Mouse (Mus musculus): ENCODE measurements at regions not wholly inside any gene's neighbourhood (a gene's known extent, or its start where the extent isn't known, plus 50 kb on each side); places are given as distances from the start of the nearest gene placed in this dataset.

- Histone ChIP-seq H3K27me3 (ENCODE audit: control insufficient read depth, insufficient read depth, low read length) (no peaks in the 10 kb centered on the region), H3K27ac (replicated peaks; ENCODE audit: low read depth, low read length) (no peak overlapping the region), H3K4me3 (ENCODE audit: low read depth, low read length) (no peak overlapping the region), H3K4me1 (ENCODE audit: control insufficient read depth, insufficient read depth, low read length) (no peaks in the 10 kb centered on the region), H3K9ac (replicated peaks; ENCODE audit: low read length) (no peak overlapping the region), H3K9me3 (replicated peaks; ENCODE audit: control insufficient read depth, low read length) (no peaks in the 10 kb centered on the region), H3K4me2 (ENCODE audit: low read depth, low read length) (no peak overlapping the region), H3K36me3 (replicated peaks; ENCODE audit: control insufficient read depth, insufficient read depth, low read depth, low read length) (no peaks in the 10 kb centered on the region)
- WGBS, result 95% methylated on average over 4 of the region's 4 CpGs
- no peak for DNase-seq (ENCODE audit: low spot score)
- no peak for ATAC-seq (replicated peaks; ENCODE audit: insufficient number of reproducible peaks, low FRiP score, low TSS enrichment, low read depth)
Observed at GRCm38 (mm10) chr12:70541432-70541831, 88.5 kb downstream of the Tmx1 start.

GRCm38 (mm10) chr12:70543299-70543698 is 90.4 kb downstream of the Tmx1 start:
- no peaks in the 10 kb centered on the region for H3K9me3 ChIP-seq (replicated peaks; ENCODE audit: control insufficient read depth, low read length)
- no peak overlapping the region for H3K9ac ChIP-seq (replicated peaks; ENCODE audit: low read length)
- H3K27ac ChIP-seq (replicated peaks; ENCODE audit: low read depth, low read length), result no peak overlapping the region
- no peak for DNase-seq (ENCODE audit: low spot score)
- no peak for ATAC-seq (replicated peaks; ENCODE audit: insufficient number of reproducible peaks, low FRiP score, low TSS enrichment, low read depth)
- H3K36me3 ChIP-seq (replicated peaks; ENCODE audit: control insufficient read depth, insufficient read depth, low read depth, low read length), result no peaks in the 10 kb centered on the region
- no peaks in the 10 kb centered on the region for H3K4me1 ChIP-seq (ENCODE audit: control insufficient read depth, insufficient read depth, low read length)
- no peaks in the 10 kb centered on the region for H3K27me3 ChIP-seq (ENCODE audit: control insufficient read depth, insufficient read depth, low read length)
- no peak overlapping the region for H3K4me3 ChIP-seq (ENCODE audit: low read depth, low read length)
- 55% methylated on average over 5 of the region's 5 CpGs for WGBS
- no peak overlapping the region for H3K4me2 ChIP-seq (ENCODE audit: low read depth, low read length)

GRCm38 (mm10) chr12:70544326-70544725 is 91.4 kb downstream of the Tmx1 start:
- no peak overlapping the region for H3K27ac ChIP-seq (replicated peaks; ENCODE audit: low read depth, low read length)
- 30% methylated on average over 12 of the region's 12 CpGs for whole genome bisulfite sequencing
- no peaks in the 10 kb centered on the region for H3K36me3 ChIP-seq (replicated peaks; ENCODE audit: control insufficient read depth, insufficient read depth, low read depth, low read length)
- no peak overlapping the region for H3K4me3 ChIP-seq (ENCODE audit: low read depth, low read length)
- H3K9me3 ChIP-seq (replicated peaks; ENCODE audit: control insufficient read depth, low read length), result no peaks in the 10 kb centered on the region
- no peak overlapping the region for H3K9ac ChIP-seq (replicated peaks; ENCODE audit: low read length)
- H3K4me1 ChIP-seq (ENCODE audit: control insufficient read depth, insufficient read depth, low read length), result no peaks in the 10 kb centered on the region
- no peaks in the 10 kb centered on the region for H3K27me3 ChIP-seq (ENCODE audit: control insufficient read depth, insufficient read depth, low read length)
- ATAC-seq (replicated peaks; ENCODE audit: insufficient number of reproducible peaks, low FRiP score, low TSS enrichment, low read depth), result no peak
- no peak overlapping the region; the same call in 1 of the 2 replicates for H3K4me2 ChIP-seq (ENCODE audit: low read depth, low read length)
- DNase-seq (ENCODE audit: low spot score), result no peak

GRCm38 (mm10) chr12:70544850-70545510 is 92.1 kb downstream of the Tmx1 start:
- WGBS, result 62% methylated on average over 7 of the region's 7 CpGs
- Histone ChIP-seq H3K9ac (replicated peaks; ENCODE audit: low read length) (no peak overlapping the region), H3K4me1 (ENCODE audit: control insufficient read depth, insufficient read depth, low read length) (no peaks in the 10 kb centered on the region), H3K27me3 (ENCODE audit: control insufficient read depth, insufficient read depth, low read length) (no peaks in the 10 kb centered on the region), H3K4me2 (ENCODE audit: low read depth, low read length) (no peak overlapping the region), H3K27ac (replicated peaks; ENCODE audit: low read depth, low read length) (no peak overlapping the region), H3K9me3 (replicated peaks; ENCODE audit: control insufficient read depth, low read length) (no peaks in the 10 kb centered on the region), H3K36me3 (replicated peaks; ENCODE audit: control insufficient read depth, insufficient read depth, low read depth, low read length) (no peaks in the 10 kb centered on the region), H3K4me3 (ENCODE audit: low read depth, low read length) (no peak overlapping the region)
- no peak for ATAC-seq (replicated peaks; ENCODE audit: insufficient number of reproducible peaks, low FRiP score, low TSS enrichment, low read depth)
- DNase-seq (ENCODE audit: low spot score), result no peak

GRCm38 (mm10) chr12:70547199-70547598 is 94.3 kb downstream of the Tmx1 start:
- Histone ChIP-seq H3K4me1 (ENCODE audit: control insufficient read depth, insufficient read depth, low read length) (no peaks in the 10 kb centered on the region), H3K9me3 (replicated peaks; ENCODE audit: control insufficient read depth, low read length) (no peaks in the 10 kb centered on the region), H3K9ac (replicated peaks; ENCODE audit: low read length) (no peak overlapping the region), H3K4me2 (ENCODE audit: low read depth, low read length) (no peak overlapping the region), H3K36me3 (replicated peaks; ENCODE audit: control insufficient read depth, insufficient read depth, low read depth, low read length) (no peaks in the 10 kb centered on the region), H3K4me3 (ENCODE audit: low read depth, low read length) (no peak overlapping the region), H3K27me3 (ENCODE audit: control insufficient read depth, insufficient read depth, low read length) (no peaks in the 10 kb centered on the region), H3K27ac (replicated peaks; ENCODE audit: low read depth, low read length) (no peak overlapping the region)
- 38% methylated on average over 6 of the region's 6 CpGs for WGBS
- no peak for ATAC-seq (replicated peaks; ENCODE audit: insufficient number of reproducible peaks, low FRiP score, low TSS enrichment, low read depth)
- no peak for DNase-seq (ENCODE audit: low spot score)

- H3K4me3 ChIP-seq (ENCODE audit: low read depth, low read length), result no peak overlapping the region
- no peak overlapping the region for H3K4me2 ChIP-seq (ENCODE audit: low read depth, low read length)
- no peaks in the 10 kb centered on the region for H3K9me3 ChIP-seq (replicated peaks; ENCODE audit: control insufficient read depth, low read length)
- H3K4me1 ChIP-seq (ENCODE audit: control insufficient read depth, insufficient read depth, low read length), result no peaks in the 10 kb centered on the region
- no peak for ATAC-seq (replicated peaks; ENCODE audit: insufficient number of reproducible peaks, low FRiP score, low TSS enrichment, low read depth)
- WGBS, result 78% methylated on average over 9 of the region's 9 CpGs
- H3K9ac ChIP-seq (replicated peaks; ENCODE audit: low read length), result no peak overlapping the region
- DNase-seq (ENCODE audit: low spot score), result no peak
- H3K27me3 ChIP-seq (ENCODE audit: control insufficient read depth, insufficient read depth, low read length), result no peaks in the 10 kb centered on the region
- no peak overlapping the region for H3K27ac ChIP-seq (replicated peaks; ENCODE audit: low read depth, low read length)
- no peaks in the 10 kb centered on the region for H3K36me3 ChIP-seq (replicated peaks; ENCODE audit: control insufficient read depth, insufficient read depth, low read depth, low read length)
Observed at GRCm38 (mm10) chr12:70549296-70549695, 96.4 kb downstream of the Tmx1 start.

- Histone ChIP-seq H3K9me3 (replicated peaks; ENCODE audit: control insufficient read depth, low read length) (no peaks in the 10 kb centered on the region), H3K36me3 (replicated peaks; ENCODE audit: control insufficient read depth, insufficient read depth, low read depth, low read length) (no peaks in the 10 kb centered on the region), H3K4me2 (ENCODE audit: low read depth, low read length) (no peak overlapping the region), H3K27ac (replicated peaks; ENCODE audit: low read depth, low read length) (no peak overlapping the region), H3K4me1 (ENCODE audit: control insufficient read depth, insufficient read depth, low read length) (no peaks in the 10 kb centered on the region), H3K27me3 (ENCODE audit: control insufficient read depth, insufficient read depth, low read length) (no peaks in the 10 kb centered on the region), H3K9ac (replicated peaks; ENCODE audit: low read length) (no peak overlapping the region), H3K4me3 (ENCODE audit: low read depth, low read length) (no peak overlapping the region)
- DNase-seq (ENCODE audit: low spot score) (no peak), ATAC-seq (replicated peaks; ENCODE audit: insufficient number of reproducible peaks, low FRiP score, low TSS enrichment, low read depth) (no peak)
- WGBS, result 59% methylated on average over 6 of the region's 6 CpGs
Observed at GRCm38 (mm10) chr12:70553866-70554265, 101.0 kb downstream of the Tmx1 start.

- DNase-seq (ENCODE audit: low spot score), result no peak
- no peak for ATAC-seq (replicated peaks; ENCODE audit: insufficient number of reproducible peaks, low FRiP score, low TSS enrichment, low read depth)
- WGBS, result 62% methylated on average over 7 of the region's 7 CpGs
- no peak overlapping the region for H3K9ac ChIP-seq (replicated peaks; ENCODE audit: low read length)
- H3K27ac ChIP-seq (replicated peaks; ENCODE audit: low read depth, low read length), result no peak overlapping the region
- H3K9me3 ChIP-seq (replicated peaks; ENCODE audit: control insufficient read depth, low read length), result no peaks in the 10 kb centered on the region
- H3K36me3 ChIP-seq (replicated peaks; ENCODE audit: control insufficient read depth, insufficient read depth, low read depth, low read length), result no peaks in the 10 kb centered on the region
- H3K4me3 ChIP-seq (ENCODE audit: low read depth, low read length), result no peak overlapping the region
- no peaks in the 10 kb centered on the region for H3K4me1 ChIP-seq (ENCODE audit: control insufficient read depth, insufficient read depth, low read length)
- no peaks in the 10 kb centered on the region for H3K27me3 ChIP-seq (ENCODE audit: control insufficient read depth, insufficient read depth, low read length)
- no peak overlapping the region for H3K4me2 ChIP-seq (ENCODE audit: low read depth, low read length)
Observed at GRCm38 (mm10) chr12:70554586-70554985, 101.7 kb downstream of the Tmx1 start.
